ENCODE assay signal across 10 mouse cellular contexts in genomic region chr1:132346134-132346851, GRCm38 (mm10). TPM values are rescaled to one million over a fixed set of nuclear protein-coding genes. Genes with fewer than 3 reads are reported as not detected.
DNase-seq lines count a peak whose midpoint lies in the region; ATAC-seq and TF ChIP-seq lines count a peak whose summit lies in the region.
"Had no signal": no experiment of that assay in that cellular context is flagged by ENCODE, and none has a peak within 500 bp of the region (broad histone marks: within the 10 kb centered on the region; RNA-seq: fewer than 3 reads in every experiment).

No protein-coding gene starts in this region.

- intact Hi-C loops in left cerebral cortex, adult 2 months (cut with DNase I): no loop called here

- H3K4me3 ChIP-seq in forebrain, embryonic 12.5 days (replicated peaks): no peak overlapping the region
- no peak overlapping the region for H3K4me3 ChIP-seq in forebrain, embryonic 14.5 days (ENCODE audit: low read depth, low read length)
- no peak overlapping the region for H3K4me3 ChIP-seq in heart, embryonic 15.5 days
- H3K4me3 ChIP-seq in limb, embryonic 15.5 days: no peak overlapping the region
- no peak overlapping the region for H3K4me3 ChIP-seq in left cerebral cortex, adult 2 months
- H3K4me3 ChIP-seq in forebrain, embryonic 11.5 days (ENCODE audit: low read depth, low read length): no peak overlapping the region

- 0 out of 2 replicates have a peak, but pooled peaks have one; percentile 20 for ATAC-seq in forebrain, embryonic 12.5 days (ENCODE audit: low FRiP score)
- no peak for ATAC-seq in forebrain, embryonic 14.5 days
- ATAC-seq in heart, embryonic 15.5 days (replicated peaks; ENCODE audit: insufficient number of reproducible peaks, insufficient read depth, low FRiP score, low read depth): peak; percentile 68
- ATAC-seq in limb, embryonic 15.5 days (ENCODE audit: insufficient number of reproducible peaks, low FRiP score, low TSS enrichment, low read depth): peak; percentile 45; the same call in 1 of the 2 replicates
- ATAC-seq in forebrain, embryonic 11.5 days (replicated peaks; ENCODE audit: low FRiP score): no peak

- H3K9me3 ChIP-seq in forebrain, embryonic 12.5 days: 0 out of 2 replicates have a peak, but pooled peaks cover 4% of the 10 kb centered on the region
- H3K9me3 ChIP-seq in forebrain, embryonic 14.5 days (replicated peaks; ENCODE audit: control insufficient read depth, low read length): no peaks in the 10 kb centered on the region
- H3K9me3 ChIP-seq in heart, embryonic 15.5 days (replicated peaks): no peaks in the 10 kb centered on the region
- no peaks in the 10 kb centered on the region for H3K9me3 ChIP-seq in limb, embryonic 15.5 days
- H3K9me3 ChIP-seq in forebrain, embryonic 11.5 days (ENCODE audit: control insufficient read depth, low read length): no peaks in the 10 kb centered on the region

- H3K4me1 ChIP-seq in forebrain, embryonic 12.5 days: no peaks in the 10 kb centered on the region
- no peaks in the 10 kb centered on the region for H3K4me1 ChIP-seq in forebrain, embryonic 14.5 days (ENCODE audit: control insufficient read depth, insufficient read depth, low read length)
- H3K4me1 ChIP-seq in heart, embryonic 15.5 days (replicated peaks): peaks cover 21% of the 10 kb centered on the region; the same call in 1 of the 2 replicates
- peaks cover 13% of the 10 kb centered on the region; the same call in 1 of the 2 replicates for H3K4me1 ChIP-seq in limb, embryonic 15.5 days
- H3K4me1 ChIP-seq in forebrain, embryonic 11.5 days (replicated peaks; ENCODE audit: control insufficient read depth, insufficient read depth, low read length): no peaks in the 10 kb centered on the region

- no peak for TF ChIP-seq CTCF in left cerebral cortex, adult 2 months (IDR thresholded peaks at IDR 0.05)

- no peak overlapping the region for H3K9ac ChIP-seq in forebrain, embryonic 12.5 days
- no peak overlapping the region for H3K9ac ChIP-seq in forebrain, embryonic 14.5 days (ENCODE audit: low read length)
- H3K9ac ChIP-seq in heart, embryonic 15.5 days: no peak overlapping the region
- no peak overlapping the region for H3K9ac ChIP-seq in limb, embryonic 15.5 days
- H3K9ac ChIP-seq in forebrain, embryonic 11.5 days (ENCODE audit: low read length): no peak overlapping the region

- DNase-seq in forebrain, embryonic 14.5 days (ENCODE audit: low spot score): no peak
- DNase-seq in Muller cell, postnatal 12 days (ENCODE audit: inconsistent ontology term): peak; percentile 84
- DNase-seq in left cerebral cortex, adult 2 months (ENCODE audit: extremely low spot score in 1 of 2, low spot score in 2 of 2): no peak
- no peak for DNase-seq in right cerebral cortex, postnatal 14 days
- DNase-seq in forebrain, embryonic 11.5 days (ENCODE audit: low spot score): no peak
- DNase-seq: left cerebral cortex, postnatal 4 days had no signal

- H3K27ac ChIP-seq in forebrain, embryonic 12.5 days: peak overlapping the region; percentile 31; the same call in 1 of the 2 replicates
- H3K27ac ChIP-seq in forebrain, embryonic 14.5 days (ENCODE audit: low read depth, low read length): no peak overlapping the region
- peak overlapping the region; percentile 61 for H3K27ac ChIP-seq in heart, embryonic 15.5 days
- peak overlapping the region; percentile 65 for H3K27ac ChIP-seq in limb, embryonic 15.5 days
- no peak overlapping the region for H3K27ac ChIP-seq in left cerebral cortex, adult 2 months
- H3K27ac ChIP-seq in forebrain, embryonic 11.5 days (ENCODE audit: low read depth, low read length): no peak overlapping the region

- no peaks in the 10 kb centered on the region for H3K36me3 ChIP-seq in forebrain, embryonic 12.5 days (replicated peaks)
- H3K36me3 ChIP-seq in forebrain, embryonic 14.5 days (ENCODE audit: control insufficient read depth, insufficient read depth, low read length): no peaks in the 10 kb centered on the region
- no peaks in the 10 kb centered on the region for H3K36me3 ChIP-seq in heart, embryonic 15.5 days
- no peaks in the 10 kb centered on the region for H3K36me3 ChIP-seq in limb, embryonic 15.5 days
- no peaks in the 10 kb centered on the region for H3K36me3 ChIP-seq in forebrain, embryonic 11.5 days (ENCODE audit: control insufficient read depth, insufficient read depth, low read length)

- no peaks in the 10 kb centered on the region for H3K27me3 ChIP-seq in forebrain, embryonic 12.5 days
- H3K27me3 ChIP-seq in forebrain, embryonic 14.5 days (replicated peaks; ENCODE audit: control insufficient read depth, insufficient read depth, low read length): no peaks in the 10 kb centered on the region
- no peaks in the 10 kb centered on the region for H3K27me3 ChIP-seq in heart, embryonic 15.5 days
- H3K27me3 ChIP-seq in limb, embryonic 15.5 days: no peaks in the 10 kb centered on the region
- H3K27me3 ChIP-seq in forebrain, embryonic 11.5 days (ENCODE audit: control insufficient read depth, insufficient read depth, low read length): no peaks in the 10 kb centered on the region
- H3K27me3 ChIP-seq: CH12.LX had no signal

- 90% methylated on average over 12 of the region's 12 CpGs for WGBS in forebrain, embryonic 12.5 days
- 91% methylated on average over 12 of the region's 12 CpGs for WGBS in forebrain, embryonic 14.5 days
- WGBS in heart, embryonic 15.5 days: 61% methylated on average over 12 of the region's 12 CpGs
- WGBS in limb, embryonic 15.5 days: 71% methylated on average over 12 of the region's 12 CpGs
- 89% methylated on average over 12 of the region's 12 CpGs for WGBS in forebrain, embryonic 11.5 days

- H3K4me2 ChIP-seq in forebrain, embryonic 12.5 days: no peak overlapping the region
- H3K4me2 ChIP-seq in forebrain, embryonic 14.5 days (ENCODE audit: low read length): no peak overlapping the region
- H3K4me2 ChIP-seq in heart, embryonic 15.5 days: no peak overlapping the region
- H3K4me2 ChIP-seq in limb, embryonic 15.5 days: no peak overlapping the region
- H3K4me2 ChIP-seq in forebrain, embryonic 11.5 days (ENCODE audit: low read depth, low read length, severe bottlenecking): no peak overlapping the region

RNA-seq across cellular contexts. Expression of gene Nuak2, which starts 30.4 kb away (rescaled TPM):
- polyA plus RNA-seq in forebrain, embryonic 12.5 days (2016; fragmentation: Nextera tagmentation; extraction: Ambion mirVana): 49.9 and 54.0 TPM in 2 replicates
- polyA plus RNA-seq in forebrain, embryonic 14.5 days (2014; fragmentation: Nextera tagmentation; extraction: Ambion mirVana): 18.8 and 20.1 TPM in 2 replicates
- polyA plus RNA-seq in heart, embryonic 15.5 days (2015; fragmentation: Nextera tagmentation; extraction: Ambion mirVana): 3.0 and 3.7 TPM in 2 replicates
- polyA plus RNA-seq in limb, embryonic 15.5 days (2015; fragmentation: Nextera tagmentation; extraction: Ambion mirVana): 6.9 and 8.2 TPM in 2 replicates
- total RNA-seq in left cerebral cortex, adult 2 months (2021): 1 to 10 TPM; 1.4 TPM
- polyA plus RNA-seq in forebrain, embryonic 11.5 days (2014; fragmentation: Nextera tagmentation; extraction: Ambion mirVana): 57.7 and 63.4 TPM in 2 replicates

RNA-seq across cellular contexts. Expression of gene Tmcc2, which starts 44.8 kb away (rescaled TPM):
- polyA plus RNA-seq in forebrain, embryonic 12.5 days (2016; fragmentation: Nextera tagmentation; extraction: Ambion mirVana): 24.0 and 26.9 TPM in 2 replicates
- 18.2 and 23.1 TPM in 2 replicates for polyA plus RNA-seq in forebrain, embryonic 14.5 days (2014; fragmentation: Nextera tagmentation; extraction: Ambion mirVana)
- polyA plus RNA-seq in heart, embryonic 15.5 days (2015; fragmentation: Nextera tagmentation; extraction: Ambion mirVana): 12.9 and 18.8 TPM in 2 replicates
- 7.3 and 9.9 TPM in 2 replicates for polyA plus RNA-seq in limb, embryonic 15.5 days (2015; fragmentation: Nextera tagmentation; extraction: Ambion mirVana)
- 100 to 1,000 TPM; 178 to 192 TPM for total RNA-seq in left cerebral cortex, adult 2 months (2021)
- 13.3 and 16.1 TPM in 2 replicates for polyA plus RNA-seq in forebrain, embryonic 11.5 days (2014; fragmentation: Nextera tagmentation; extraction: Ambion mirVana)

RNA-seq across cellular contexts. Expression of gene Klhdc8a, which starts 47.9 kb away (rescaled TPM):
- 1.7 TPM in 2 replicates for polyA plus RNA-seq in forebrain, embryonic 12.5 days (2016; fragmentation: Nextera tagmentation; extraction: Ambion mirVana)
- polyA plus RNA-seq in forebrain, embryonic 14.5 days (2014; fragmentation: Nextera tagmentation; extraction: Ambion mirVana): 3.4 TPM in 2 replicates
- polyA plus RNA-seq in heart, embryonic 15.5 days (2015; fragmentation: Nextera tagmentation; extraction: Ambion mirVana): 0.33 and 0.68 TPM in 2 replicates
- polyA plus RNA-seq in limb, embryonic 15.5 days (2015; fragmentation: Nextera tagmentation; extraction: Ambion mirVana): 0.13 and 0.15 TPM in 2 replicates
- total RNA-seq in left cerebral cortex, adult 2 months (2021): 10 to 100 TPM; 12.2 to 13.2 TPM
- polyA plus RNA-seq in forebrain, embryonic 11.5 days (2014; fragmentation: Nextera tagmentation; extraction: Ambion mirVana): 0.99 and 1.1 TPM in 2 replicates
- total RNA-seq: CH12.LX had no signal

Comparison
In these comparisons a context has a peak if more than half of its experiments do, and no peak if none do; other contexts are left out.
1. ATAC-seq: peak in forebrain, embryonic 12.5 days (single experiment), heart, embryonic 15.5 days (single experiment) and limb, embryonic 15.5 days (single experiment); none in forebrain, embryonic 14.5 days (single experiment) and forebrain, embryonic 11.5 days (single experiment).
2. H3K27ac ChIP-seq: peak in forebrain, embryonic 12.5 days (single experiment), heart, embryonic 15.5 days (single experiment) and limb, embryonic 15.5 days (single experiment); none in forebrain, embryonic 14.5 days (single experiment), left cerebral cortex, adult 2 months (single experiment) and forebrain, embryonic 11.5 days (single experiment).